Mouse (Mus musculus) ES-Bruce4 (cell line): ENCODE measurements around the gene Atp5h. TPM values are rescaled to one million over a fixed set of nuclear protein-coding genes. Genes with fewer than 3 reads are reported as not detected.
"Not testable (repeated sequence)": the region's sequence is repeated elsewhere in the genome, so short reads cannot be mapped to it uniquely, and the experiment has no call there.

Experiments
- H3K27ac ChIP-seq: 2 replicates; pipeline ENCODE4 v1.5.1; 2012; ENCODE audit warnings: low read length, inconsistent platforms; ENCODE audit not compliant: insufficient read depth
- H3K27me3 ChIP-seq: 2 replicates; pipeline ENCODE4 v1.6.1; 2012; ENCODE audit warnings: mild to moderate bottlenecking, low read length, inconsistent platforms; ENCODE audit not compliant: control insufficient read depth, poor library complexity, insufficient read depth, severe bottlenecking
- H3K36me3 ChIP-seq: 2 replicates; pipeline ENCODE4 v1.6.1; 2012; ENCODE audit warnings: inconsistent platforms, mild to moderate bottlenecking, low read length, moderate library complexity; ENCODE audit not compliant: control insufficient read depth, poor library complexity, insufficient read depth, severe bottlenecking
- H3K4me1 ChIP-seq: one replicate; pipeline ENCODE4 v1.8.1; 2011; ENCODE audit warnings: low read length; ENCODE audit not compliant: control insufficient read depth, insufficient read depth
- H3K4me3 ChIP-seq: 2 replicates; pipeline ENCODE4 v1.5.1; 2011; ENCODE audit warnings: low read depth, mild to moderate bottlenecking, low read length
- H3K9ac ChIP-seq: 2 replicates; pipeline ENCODE4 v1.6.1; 2012; ENCODE audit warnings: low read depth, mild to moderate bottlenecking, inconsistent platforms; ENCODE audit not compliant: poor library complexity, severe bottlenecking
- H3K9me3 ChIP-seq: replicated peaks from 2 replicates; pipeline ENCODE4 v1.6.1; 2012; ENCODE audit warnings: mild to moderate bottlenecking, low read length, inconsistent platforms; ENCODE audit not compliant: control insufficient read depth, poor library complexity, insufficient read depth, severe bottlenecking
- CTCF ChIP-seq: IDR thresholded peaks from one replicate; pipeline ENCODE4 v1.8.1; 2011; ENCODE audit warnings: low read depth, low read length
- EP300 ChIP-seq: IDR thresholded peaks from 2 replicates; pipeline ENCODE4 v1.6.1; 2011; ENCODE audit warnings: low read depth, low read length; ENCODE audit not compliant: insufficient read depth
- POLR2A ChIP-seq: IDR thresholded peaks from one replicate; pipeline ENCODE4 v1.8.1; 2011; ENCODE audit warnings: low read length; ENCODE audit not compliant: insufficient read depth
- polyA plus RNA-seq: library from polyadenylated mRNA; stranded (reverse); fragments of >200 nt; gene quantifications from 2 replicates; pipeline ENCODE4 v1.2.4, GENCODE M21; 2011; ENCODE audit warnings: low read depth; ENCODE audit not compliant: missing spikeins, insufficient read depth, insufficient read length

The Atp5h gene
- polyA plus RNA-seq, 1 experiment: 340 TPM

GRCm38 (mm10) chr11:115400630-115401391 lies 19.0 kb downstream of the Atp5h start:
- TF ChIP-seq EP300 (no peak), POLR2A (no peak), CTCF (no peak)
- H3K36me3 ChIP-seq: no peaks in the 10 kb centered on the region
- no peaks in the 10 kb centered on the region for H3K9me3 ChIP-seq
- peaks cover 2% of the 10 kb centered on the region for H3K4me1 ChIP-seq
- peak overlapping the region; percentile 46; the same call in 1 of the 2 replicates for H3K9ac ChIP-seq
- H3K27me3 ChIP-seq: no peaks in the 10 kb centered on the region
- H3K27ac ChIP-seq: no peak overlapping the region
- H3K4me3 ChIP-seq: peak overlapping the region; percentile 15

DNA sequence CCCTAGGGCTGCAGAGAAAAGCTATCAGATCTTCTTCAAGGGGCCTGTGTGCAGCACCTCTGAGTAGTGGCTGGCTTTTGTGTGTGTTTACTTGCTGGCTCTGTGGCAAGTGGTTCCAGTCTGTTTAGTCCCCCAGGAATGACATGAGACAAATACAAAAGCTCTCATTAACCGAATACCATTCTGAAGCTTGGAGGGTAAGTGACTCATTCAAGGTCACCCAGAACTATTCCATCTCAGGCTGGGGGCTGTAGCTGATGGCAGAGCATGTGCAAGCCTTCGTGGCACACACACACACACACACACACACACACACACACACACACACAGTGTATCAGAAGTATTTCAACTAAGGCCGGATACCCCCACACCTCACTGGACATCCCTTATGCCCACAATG lies 19.6 kb downstream of the Atp5h start:
- Histone ChIP-seq H3K27ac (no peak overlapping the region), H3K4me3 (no peak overlapping the region)
- TF ChIP-seq POLR2A: no peak
- TF ChIP-seq CTCF: no peak
- TF ChIP-seq EP300: no peak

DNA sequence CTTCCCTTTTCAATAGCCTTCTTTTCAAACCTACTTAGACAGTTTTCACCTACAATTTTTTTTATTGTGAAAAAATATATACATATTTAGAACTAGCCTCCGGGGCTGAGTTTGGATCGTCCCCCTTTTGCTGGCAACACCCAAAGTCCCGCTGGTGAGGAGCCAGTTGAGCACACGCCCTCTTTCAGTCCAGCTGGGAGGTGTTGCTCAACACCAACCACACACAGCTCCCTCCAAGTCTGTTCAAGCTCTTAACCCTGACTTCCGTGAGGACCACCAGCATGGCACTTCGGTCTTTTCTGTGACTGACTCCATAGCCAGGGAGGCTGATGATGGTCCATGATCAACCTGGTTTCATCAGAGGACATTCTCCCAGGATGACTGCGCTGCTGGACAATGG lies 21.7 kb downstream of the Atp5h start:
- Histone ChIP-seq H3K36me3 (no peaks in the 10 kb centered on the region), H3K9ac (no peak overlapping the region), H3K27ac (no peak overlapping the region), H3K9me3 (no peaks in the 10 kb centered on the region), H3K27me3 (no peaks in the 10 kb centered on the region), H3K4me3 (no peak overlapping the region), H3K4me1 (peaks cover 2% of the 10 kb centered on the region)
- no peak for TF ChIP-seq EP300
- TF ChIP-seq CTCF: no peak
- TF ChIP-seq POLR2A: no peak

More for the DNA sequence above, 19.6 kb downstream of the Atp5h start:
- Histone ChIP-seq H3K9ac (no peak overlapping the region), H3K9me3 (no peaks in the 10 kb centered on the region), H3K27me3 (no peaks in the 10 kb centered on the region), H3K36me3 (no peaks in the 10 kb centered on the region), H3K4me1 (peaks cover 2% of the 10 kb centered on the region)

- Histone ChIP-seq H3K9ac (peak overlapping the region; percentile 0; the same call in 1 of the 2 replicates), H3K4me1 (peaks cover 3% of the 10 kb centered on the region), H3K4me3 (peak overlapping the region; percentile 29), H3K9me3 (no peaks in the 10 kb centered on the region), H3K36me3 (no peaks in the 10 kb centered on the region), H3K27me3 (no peaks in the 10 kb centered on the region), H3K27ac (no peak overlapping the region)
- TF ChIP-seq POLR2A: no peak
- TF ChIP-seq EP300: no peak
- TF ChIP-seq CTCF: no peak
These were observed 25.9 kb downstream of the Atp5h start for GRCm38 (mm10) chr11:115393721-115394325.

DNA sequence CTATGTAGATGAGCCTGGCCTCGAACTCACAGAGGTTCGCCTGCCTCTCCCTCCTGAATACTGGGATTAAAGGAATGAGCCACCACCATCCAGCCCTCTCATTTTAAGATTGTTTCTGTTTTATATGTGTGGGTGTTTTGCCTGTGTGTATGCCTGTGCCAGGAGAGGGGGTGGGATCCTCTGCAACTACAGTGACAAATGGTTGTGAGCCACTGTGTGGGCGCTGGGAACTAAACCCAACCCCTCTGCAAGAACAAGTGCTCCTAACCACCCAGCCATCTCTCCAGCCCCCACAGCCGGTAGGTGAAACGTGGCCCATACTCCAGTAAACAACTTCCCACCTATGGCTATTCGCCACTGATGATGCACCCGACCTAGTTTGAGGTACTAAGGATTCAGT lies 28.4 kb downstream of the Atp5h start:
- Histone ChIP-seq H3K27ac (no peak overlapping the region), H3K9ac (no peak overlapping the region), H3K27me3 (no peaks in the 10 kb centered on the region), H3K9me3 (no peaks in the 10 kb centered on the region), H3K4me3 (no peak overlapping the region), H3K4me1 (peaks cover 3% of the 10 kb centered on the region), H3K36me3 (no peaks in the 10 kb centered on the region)
- TF ChIP-seq CTCF (no peak), POLR2A (no peak), EP300 (no peak)

GRCm38 (mm10) chr11:115386859-115387258 lies 32.9 kb downstream of the Atp5h start:
- H3K4me1 ChIP-seq, H3K36me3 ChIP-seq, H3K4me3 ChIP-seq, H3K9ac ChIP-seq, H3K27me3 ChIP-seq, H3K27ac ChIP-seq, H3K9me3 ChIP-seq: not testable (repeated sequence)
